Mouse (Mus musculus) G1E (cell line): ENCODE measurements around the gene Lpcat4. TPM values are rescaled to one million over a fixed set of nuclear protein-coding genes. Genes with fewer than 3 reads are reported as not detected.
A peak's percentile ranks its signal among the peaks of the same experiment; 100 is the strongest.

Experiments used
- ATAC-seq: 2 replicates; pipeline ENCODE4 v1.8.0; 2016; ENCODE audit warnings: mild to moderate bottlenecking; ENCODE audit not compliant: insufficient number of reproducible peaks, poor library complexity, low FRiP score, severe bottlenecking; ENCODE audit errors: extremely low read depth
- DNase-seq: peaks from one replicate; pipeline ENCODE4 v3.0.0; 2012; ENCODE audit warnings: low spot score
- H3K27me3 ChIP-seq: 2 replicates; pipeline ENCODE4 v1.6.1; 2012; ENCODE audit warnings: mild to moderate bottlenecking, low read length, inconsistent platforms; ENCODE audit not compliant: insufficient read depth
- H3K36me3 ChIP-seq: replicated peaks from 2 replicates; pipeline ENCODE3; 2012; ENCODE audit warnings: mild to moderate bottlenecking, inconsistent platforms
- H3K4me1 ChIP-seq: 2 replicates; pipeline ENCODE4 v1.6.1; 2012; ENCODE audit warnings: low read depth, low read length, inconsistent platforms, mixed read lengths; ENCODE audit not compliant: insufficient read depth
- H3K4me3 ChIP-seq: 2 replicates; pipeline ENCODE4 v1.5.1; 2012; ENCODE audit warnings: low read depth, mild to moderate bottlenecking, inconsistent platforms, low read length, moderate library complexity, mixed read lengths
- H3K9me3 ChIP-seq: replicated peaks from 2 replicates; pipeline ENCODE4 v1.6.1; 2012; ENCODE audit warnings: inconsistent platforms
- CTCF ChIP-seq: IDR thresholded peaks from 2 replicates; pipeline ENCODE4 v1.5.1; 2012; ENCODE audit warnings: low read depth, low read length, inconsistent platforms, mixed read lengths
- GATA1 ChIP-seq: IDR thresholded peaks from 2 replicates; pipeline ENCODE4 v1.6.1; 2012; ENCODE audit warnings: borderline replicate concordance, low read length, inconsistent platforms, mixed read lengths
- GATA2 ChIP-seq: IDR thresholded peaks from 2 replicates; pipeline ENCODE4 v1.6.1; 2012; ENCODE audit warnings: low read depth, low read length, inconsistent platforms, borderline replicate concordance
- POLR2AphosphoS5 ChIP-seq: IDR thresholded peaks from 2 replicates; pipeline ENCODE4 v1.6.1; 2012; ENCODE audit warnings: low read depth, low read length, inconsistent platforms; ENCODE audit not compliant: insufficient replicate concordance
- TAL1 ChIP-seq: conservative IDR thresholded peaks from 2 replicates; pipeline ENCODE4 v1.6.1; 2012; ENCODE audit warnings: low read depth, low read length, inconsistent platforms, mixed read lengths
- polyA plus RNA-seq: library from polyadenylated mRNA; stranded (reverse); fragments of >175 nt; gene quantifications from 2 replicates; pipeline ENCODE4 v1.2.3, GENCODE M21; 2012
- total RNA-seq, 2 experiments: library from RNA; stranded (forward) in 1 of 2; stranded (reverse) in 1 of 2; fragments of 200-1000 nt in 1 of 2; fragments of >200 nt in 1 of 2; fragmentation: Nextera tagmentation in 1 of 2; gene quantifications; 2 replicates each; pipeline ENCODE4 v1.2.3; 2014 to 2017

Gene Lpcat4
- total and polyA plus RNA-seq, 3 experiments: 2.4 to 54.2 (median 20.2) TPM

DNA sequence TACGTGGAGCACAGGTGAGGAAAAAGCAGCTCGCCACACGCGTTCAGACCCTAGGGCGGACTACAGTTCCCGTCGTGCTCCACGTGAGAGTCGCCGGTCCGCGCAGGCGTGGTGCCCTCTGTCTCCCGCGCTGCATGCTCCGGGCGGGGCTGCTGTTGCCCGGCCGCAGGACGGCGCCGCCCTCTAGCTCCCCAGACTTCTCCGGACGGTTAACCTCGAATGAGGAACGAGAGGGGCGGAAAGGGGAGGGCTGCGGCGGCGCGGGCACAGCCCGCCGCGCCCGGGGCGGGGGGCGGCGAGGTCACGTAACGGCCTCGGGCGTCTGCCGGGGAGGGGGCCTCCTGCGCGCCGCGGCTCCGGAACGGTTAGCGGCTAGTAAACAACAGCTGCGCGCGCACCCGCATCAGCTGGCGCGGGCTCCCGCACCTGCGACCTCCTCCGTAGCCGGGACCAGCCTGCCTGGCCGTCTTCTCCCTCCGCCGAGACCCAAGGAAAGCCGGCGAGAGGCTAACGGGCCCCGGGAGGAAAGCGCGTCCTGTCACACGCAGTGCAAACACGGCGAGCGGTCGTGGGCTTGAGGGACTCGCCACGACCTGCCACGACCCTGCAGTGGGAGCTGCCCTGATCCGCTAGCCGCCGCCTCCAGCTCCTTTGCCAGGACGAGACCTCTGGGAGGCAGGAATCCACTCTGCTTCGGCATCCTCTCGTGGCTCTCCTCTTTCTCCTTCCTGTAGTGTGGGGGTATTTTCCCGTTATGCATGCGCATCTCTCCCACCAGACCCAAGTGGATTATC, 26.4 kb downstream of the Lpcat4 start, which contains the start of gene Slc12a6:
Slc12a6 (plus strand) TSS at position 378 of the 794 bp plus-strand sequence.
- H3K27me3 ChIP-seq: no peaks in the 10 kb centered on the region
- peaks cover 38% of the 10 kb centered on the region for H3K4me1 ChIP-seq
- no peak for TF ChIP-seq POLR2AphosphoS5
- TF ChIP-seq CTCF: no peak
- no peak for TF ChIP-seq GATA1
- TF ChIP-seq TAL1: no peak
- TF ChIP-seq GATA2: no peak
- ATAC-seq (peak; percentile 71), DNase-seq (peak; percentile 84)
- peak within 1 kb of the TSS; percentile 94 for H3K4me3 ChIP-seq
- H3K36me3 ChIP-seq: peaks cover 23% of the 10 kb centered on the region
- no peaks in the 10 kb centered on the region for H3K9me3 ChIP-seq

DNA sequence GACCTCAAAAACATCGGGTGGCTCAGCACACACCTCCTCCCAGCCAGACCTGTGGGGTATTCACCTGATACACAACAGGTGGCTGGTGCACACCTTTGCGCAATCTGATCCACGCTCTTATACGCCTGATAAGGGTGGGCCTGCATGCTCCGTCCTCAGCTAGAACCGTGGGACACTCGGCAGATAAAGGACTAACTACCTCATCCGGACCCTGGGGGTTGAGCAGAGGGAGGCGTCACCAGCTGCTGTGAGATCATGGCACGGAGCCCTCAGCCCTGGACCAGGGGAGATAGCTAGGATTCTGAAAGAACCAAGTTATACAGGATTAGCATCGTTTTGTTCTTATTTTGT, 26.9 kb downstream of the Lpcat4 start, which contains the start of gene Gm21985:
Gm21985 (plus strand) TSS at position 73 of the 351 bp plus-strand sequence.
- DNase-seq: peak; percentile 30
- no peaks in the 10 kb centered on the region for H3K9me3 ChIP-seq
- H3K4me1 ChIP-seq: peaks cover 38% of the 10 kb centered on the region
- H3K36me3 ChIP-seq: peaks cover 24% of the 10 kb centered on the region
- ATAC-seq: 0 out of 2 replicates have a peak, but pooled peaks have one; percentile 9
- no peaks in the 10 kb centered on the region for H3K27me3 ChIP-seq
- no peak for TF ChIP-seq CTCF
- TF ChIP-seq GATA2: no peak
- no peak for TF ChIP-seq GATA1
- no peak for TF ChIP-seq TAL1
- TF ChIP-seq POLR2AphosphoS5: no peak
- H3K4me3 ChIP-seq: peak within 1 kb of the TSS; percentile 94

DNA sequence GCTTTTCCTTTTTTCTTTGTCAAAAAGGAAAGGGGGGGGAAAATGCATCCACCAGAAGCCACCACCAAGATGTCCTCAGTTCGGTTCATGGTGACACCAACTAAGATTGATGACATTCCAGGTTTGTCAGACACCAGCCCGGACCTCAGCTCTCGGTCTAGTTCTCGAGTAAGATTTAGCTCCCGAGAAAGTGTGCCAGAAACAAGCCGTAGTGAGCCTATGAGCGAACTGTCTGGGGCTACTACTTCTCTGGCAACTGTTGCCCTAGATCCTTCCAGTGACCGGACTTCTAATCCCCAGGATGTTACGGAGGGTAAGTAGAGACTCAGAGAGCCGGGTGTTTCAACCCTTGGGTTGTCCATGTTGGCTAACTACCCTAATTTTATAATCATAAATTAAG, 27.5 kb downstream of the Lpcat4 start:
- Histone ChIP-seq H3K36me3 (peaks cover 26% of the 10 kb centered on the region), H3K4me3 (no peak overlapping the region; the same call in 1 of the 2 replicates), H3K9me3 (no peaks in the 10 kb centered on the region), H3K4me1 (peaks cover 36% of the 10 kb centered on the region), H3K27me3 (no peaks in the 10 kb centered on the region)
- DNase-seq: no peak
- ATAC-seq: no peak
- TF ChIP-seq GATA2 (no peak), GATA1 (no peak), POLR2AphosphoS5 (no peak), CTCF (no peak), TAL1 (no peak)

DNA sequence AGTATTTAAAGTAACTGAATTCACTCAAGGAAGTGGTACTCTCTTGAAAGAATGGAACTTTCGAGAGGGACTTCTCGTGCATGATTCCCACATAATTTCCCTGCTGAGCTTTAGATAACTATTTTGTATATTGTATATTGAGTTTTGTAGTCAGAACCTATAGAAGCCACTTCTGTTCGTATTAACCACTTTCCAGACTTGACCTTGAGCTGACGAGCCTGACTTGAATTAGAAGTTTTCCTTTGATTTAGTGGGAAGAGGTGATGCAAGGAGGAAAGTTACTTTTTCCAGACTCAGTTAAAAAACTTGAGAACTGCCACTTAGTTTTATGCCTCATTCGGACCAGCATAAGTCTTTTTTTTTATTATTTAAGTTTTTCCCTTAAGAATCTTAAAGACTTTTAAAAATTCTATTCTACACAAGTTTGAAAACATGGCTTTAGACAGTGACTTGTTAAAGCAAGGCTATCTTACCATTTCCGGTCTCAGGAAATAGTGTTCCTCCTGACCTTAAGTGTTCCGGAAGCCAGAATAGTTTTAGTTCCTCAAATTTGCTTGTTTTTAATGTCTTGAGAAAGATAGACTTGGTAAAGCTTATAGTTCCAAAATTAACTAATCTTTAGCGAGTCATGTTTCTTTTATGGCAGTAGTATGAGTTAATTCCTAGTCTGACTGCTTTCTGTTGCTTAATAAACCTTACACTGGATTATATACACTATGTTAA, 28.4 kb downstream of the Lpcat4 start:
- TF ChIP-seq CTCF: no peak
- TF ChIP-seq POLR2AphosphoS5: no peak
- TF ChIP-seq GATA2: no peak
- TF ChIP-seq TAL1: no peak
- no peak for TF ChIP-seq GATA1
- Histone ChIP-seq H3K4me3 (no peak overlapping the region), H3K9me3 (no peaks in the 10 kb centered on the region), H3K36me3 (peaks cover 26% of the 10 kb centered on the region), H3K27me3 (no peaks in the 10 kb centered on the region), H3K4me1 (peaks cover 36% of the 10 kb centered on the region)
- DNase-seq (no peak), ATAC-seq (0 out of 2 replicates have a peak, but pooled peaks have one; percentile 18)

DNA sequence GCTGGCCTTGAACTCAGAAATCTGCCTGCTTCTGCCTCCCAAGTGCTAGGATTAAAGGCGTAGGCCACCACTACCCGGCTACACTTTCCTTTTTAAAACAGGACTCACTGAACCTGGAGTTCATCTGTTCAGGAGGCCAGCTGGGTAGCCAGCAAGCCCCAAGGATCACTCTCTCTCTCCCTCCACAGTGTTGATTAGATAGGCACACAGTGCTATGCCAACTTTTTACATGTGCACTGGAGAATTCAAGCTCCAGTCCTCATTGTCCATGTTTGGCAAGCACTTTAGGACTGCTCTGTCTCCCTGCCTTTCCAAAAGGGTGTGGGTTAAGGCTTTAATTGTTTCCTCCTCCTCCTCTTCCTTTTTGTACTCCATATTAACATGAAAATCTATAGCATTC, 30.7 kb downstream of the Lpcat4 start:
- Histone ChIP-seq H3K27me3 (no peaks in the 10 kb centered on the region), H3K4me3 (no peak overlapping the region), H3K36me3 (peaks cover 14% of the 10 kb centered on the region), H3K9me3 (no peaks in the 10 kb centered on the region), H3K4me1 (peaks cover 19% of the 10 kb centered on the region)
- no peak for DNase-seq
- ATAC-seq: no peak
- no peak for TF ChIP-seq GATA2
- TF ChIP-seq POLR2AphosphoS5: no peak
- no peak for TF ChIP-seq CTCF
- no peak for TF ChIP-seq GATA1
- no peak for TF ChIP-seq TAL1

DNA sequence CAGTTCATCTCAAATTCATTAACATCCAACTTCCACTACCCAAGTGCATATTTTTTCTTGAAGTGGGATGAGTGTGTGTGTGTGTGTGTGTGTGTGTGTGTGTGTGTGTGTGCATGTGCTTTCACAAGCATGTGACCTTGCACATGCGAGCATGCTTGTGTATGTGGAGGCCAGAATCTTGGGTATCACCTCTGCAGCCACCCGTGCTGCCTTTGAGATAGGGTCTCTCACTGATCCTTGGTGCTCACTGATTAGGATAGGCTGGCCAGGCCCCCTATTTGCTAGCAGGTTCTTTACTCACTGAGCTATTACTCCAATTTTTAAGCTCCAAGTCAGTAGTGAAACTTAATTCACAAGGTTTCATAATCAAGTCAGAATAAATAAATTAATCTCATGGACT, 33.6 kb downstream of the Lpcat4 start:
- Histone ChIP-seq H3K4me3 (no peak overlapping the region), H3K4me1 (peaks cover under 1% of the 10 kb centered on the region; the same call in 1 of the 2 replicates), H3K27me3 (no peaks in the 10 kb centered on the region), H3K9me3 (no peaks in the 10 kb centered on the region), H3K36me3 (peaks cover 12% of the 10 kb centered on the region)
- ATAC-seq (no peak), DNase-seq (no peak)
- TF ChIP-seq GATA2 (no peak), POLR2AphosphoS5 (no peak), TAL1 (no peak), CTCF (no peak), GATA1 (no peak)
